Mouse (Mus musculus) neural tube, embryonic 14.5 days (tissue): Measurements from ENCODE around the gene Cst7. TPM values are rescaled to one million over a fixed set of nuclear protein-coding genes. Genes with fewer than 3 reads are reported as not detected.
A peak's percentile ranks its signal among the peaks of the same experiment; 100 is the strongest.

Experiments
- ATAC-seq: fragments of 200-750 bp; cut with Nextera tagmentation; 2 replicates; pipeline ENCODE4 v1.8.0; 2017; ENCODE audit warnings: low read depth, mild to moderate bottlenecking, moderate TSS enrichment, moderate library complexity
- H3K27ac ChIP-seq: fragments of 300-500 bp; sonication (generic); 2 replicates; pipeline ENCODE4 v1.5.1; 2014; ENCODE audit warnings: low read depth, mild to moderate bottlenecking, control low read depth, low read length, moderate library complexity, mixed read lengths
- H3K27me3 ChIP-seq: fragments of 300-500 bp; sonication (generic); 2 replicates; pipeline ENCODE4 v1.6.1; 2014; ENCODE audit warnings: low read length; ENCODE audit not compliant: control insufficient read depth, insufficient read depth
- H3K36me3 ChIP-seq: fragments of 300-500 bp; sonication (generic); 2 replicates; pipeline ENCODE4 v1.6.1; 2014; ENCODE audit warnings: low read length, mixed read lengths; ENCODE audit not compliant: control insufficient read depth, insufficient read depth
- H3K4me1 ChIP-seq: fragments of 300-500 bp; sonication (generic); 2 replicates; pipeline ENCODE4 v1.6.1; 2014; ENCODE audit warnings: low read length; ENCODE audit not compliant: control insufficient read depth, insufficient read depth
- H3K4me2 ChIP-seq: fragments of 300-500 bp; sonication (generic); 2 replicates; pipeline ENCODE4 v1.6.1; 2014; ENCODE audit warnings: mild to moderate bottlenecking, low read depth, low read length, control low read depth
- H3K4me3 ChIP-seq: fragments of 300-500 bp; sonication (generic); 2 replicates; pipeline ENCODE4 v1.5.1; 2014; ENCODE audit warnings: low read depth, low read length, control low read depth, mixed read lengths
- H3K9ac ChIP-seq: fragments of 300-500 bp; sonication (generic); replicated peaks from 2 replicates; pipeline ENCODE4 v1.6.1; 2014; ENCODE audit warnings: low read depth, mild to moderate bottlenecking, control low read depth, low read length, mixed read lengths
- H3K9me3 ChIP-seq: fragments of 300-500 bp; sonication (generic); 2 replicates; pipeline ENCODE4 v1.6.1; 2016; ENCODE audit warnings: low read length; ENCODE audit not compliant: control insufficient read depth
- WGBS: fragments of 180-500 bp; shearing (Covaris S2); extraction: QIAGEN DNeasy Blood & Tissue Kit; methylation state at CpG from one replicate; pipeline ENCODE4 v1.1.7; 2014; 5-methylcytosine and 5-hydroxymethylcytosine counted together
- polyA plus RNA-seq: library from polyadenylated mRNA; unstranded; fragments of >200 nt; fragmentation: Nextera tagmentation; extraction: Ambion mirVana; gene quantifications from 2 replicates; pipeline ENCODE4 v1.2.1, GENCODE M21; 2014

The Cst7 gene
- polyA plus RNA-seq, 1 experiment from 2014 or later, result not detected

- H3K36me3 ChIP-seq, result peaks cover 14% of the 10 kb centered on the region
- 96% methylated on average over 1 of the region's 1 CpGs for WGBS
- H3K4me1 ChIP-seq, result no peaks in the 10 kb centered on the region
- no peak overlapping the region for H3K4me3 ChIP-seq
- ATAC-seq, result no peak
- H3K9ac ChIP-seq, result no peak overlapping the region
- H3K27ac ChIP-seq, result no peak overlapping the region
- no peaks in the 10 kb centered on the region for H3K9me3 ChIP-seq
- H3K27me3 ChIP-seq, result no peaks in the 10 kb centered on the region
- H3K4me2 ChIP-seq, result no peak overlapping the region
These were observed 9.4 kb downstream of the Cst7 start for GRCm38 (mm10) chr2:150579628-150580027.

- no peaks in the 10 kb centered on the region for H3K4me1 ChIP-seq
- H3K27me3 ChIP-seq, result no peaks in the 10 kb centered on the region
- H3K4me2 ChIP-seq, result no peak overlapping the region
- H3K36me3 ChIP-seq, result peaks cover 37% of the 10 kb centered on the region
- no peak overlapping the region for H3K27ac ChIP-seq
- WGBS, result 80% methylated on average over 11 of the region's 11 CpGs
- no peaks in the 10 kb centered on the region for H3K9me3 ChIP-seq
- ATAC-seq, result no peak
- no peak overlapping the region for H3K9ac ChIP-seq
- H3K4me3 ChIP-seq, result no peak overlapping the region
These were observed 18.9 kb downstream of the Cst7 start for GRCm38 (mm10) chr2:150589076-150589475.

- Histone ChIP-seq H3K27ac (no peak overlapping the region), H3K27me3 (no peaks in the 10 kb centered on the region), H3K9me3 (no peaks in the 10 kb centered on the region), H3K36me3 (peaks cover 5% of the 10 kb centered on the region), H3K9ac (no peak overlapping the region), H3K4me3 (no peak overlapping the region), H3K4me1 (no peaks in the 10 kb centered on the region), H3K4me2 (no peak overlapping the region)
- WGBS, result 93% methylated on average over 3 of the region's 3 CpGs
- no peak for ATAC-seq
These were observed 25.4 kb downstream of the Cst7 start for GRCm38 (mm10) chr2:150595411-150596190.

- no peak overlapping the region for H3K27ac ChIP-seq
- no peak overlapping the region for H3K4me2 ChIP-seq
- no peaks in the 10 kb centered on the region for H3K9me3 ChIP-seq
- H3K27me3 ChIP-seq, result no peaks in the 10 kb centered on the region
- H3K4me3 ChIP-seq, result no peak overlapping the region
- H3K9ac ChIP-seq, result no peak overlapping the region
- ATAC-seq, result no peak
- no peaks in the 10 kb centered on the region for H3K4me1 ChIP-seq
- WGBS, result 93% methylated on average over 2 of the region's 2 CpGs
- H3K36me3 ChIP-seq, result no peaks in the 10 kb centered on the region
These were observed 30.0 kb downstream of the Cst7 start for GRCm38 (mm10) chr2:150600263-150600662.

- 88% methylated on average over 2 of the region's 2 CpGs for WGBS
- Histone ChIP-seq H3K4me3 (no peak overlapping the region), H3K27me3 (no peaks in the 10 kb centered on the region), H3K36me3 (no peaks in the 10 kb centered on the region), H3K27ac (no peak overlapping the region), H3K9ac (no peak overlapping the region), H3K4me2 (no peak overlapping the region), H3K9me3 (no peaks in the 10 kb centered on the region), H3K4me1 (peaks cover under 1% of the 10 kb centered on the region; the same call in 1 of the 2 replicates)
- no peak for ATAC-seq
These were observed 32.0 kb downstream of the Cst7 start for GRCm38 (mm10) chr2:150602166-150602565.

GRCm38 (mm10) chr2:150604802-150605201 lies 34.6 kb downstream of the Cst7 start:
- no peaks in the 10 kb centered on the region for H3K9me3 ChIP-seq
- no peak overlapping the region for H3K4me3 ChIP-seq
- H3K27ac ChIP-seq, result no peak overlapping the region
- H3K36me3 ChIP-seq, result no peaks in the 10 kb centered on the region
- H3K4me2 ChIP-seq, result no peak overlapping the region
- peaks cover 10% of the 10 kb centered on the region; the same call in 1 of the 2 replicates for H3K4me1 ChIP-seq
- H3K27me3 ChIP-seq, result no peaks in the 10 kb centered on the region
- 88% methylated on average over 2 of the region's 2 CpGs for WGBS
- no peak overlapping the region for H3K9ac ChIP-seq
- ATAC-seq, result no peak

- H3K9me3 ChIP-seq, result no peaks in the 10 kb centered on the region
- peaks cover 10% of the 10 kb centered on the region; the same call in 1 of the 2 replicates for H3K4me1 ChIP-seq
- whole genome bisulfite sequencing, result 62% methylated on average over 1 of the region's 1 CpGs
- H3K27me3 ChIP-seq, result no peaks in the 10 kb centered on the region
- H3K9ac ChIP-seq, result no peak overlapping the region
- H3K36me3 ChIP-seq, result no peaks in the 10 kb centered on the region
- peak overlapping the region; percentile 85; the same call in 1 of the 2 replicates for H3K4me3 ChIP-seq
- no peak for ATAC-seq
- H3K27ac ChIP-seq, result no peak overlapping the region
- peak overlapping the region; percentile 85 for H3K4me2 ChIP-seq
These were observed 36.9 kb downstream of the Cst7 start for GRCm38 (mm10) chr2:150607086-150607485.

- Histone ChIP-seq H3K4me1 (peaks cover 10% of the 10 kb centered on the region; the same call in 1 of the 2 replicates), H3K4me2 (peak within 1 kb of the TSS; percentile 85), H3K9ac (peak within 1 kb of the TSS; percentile 82), H3K27ac (peak within 1 kb of the TSS; percentile 55), H3K27me3 (no peaks in the 10 kb centered on the region), H3K4me3 (peak within 1 kb of the TSS; percentile 85), H3K9me3 (no peaks in the 10 kb centered on the region), H3K36me3 (no peaks in the 10 kb centered on the region)
- ATAC-seq, result peak; percentile 99
- under 1% methylated on average over 42 of the region's 42 CpGs for WGBS
These were observed 38.0 kb downstream of the Cst7 start, which contains the start of gene Apmap for GRCm38 (mm10) chr2:150608087-150608799. TSS of gene Apmap (minus strand) at chr2:150608567.
